Mouse (Mus musculus): ENCODE results near the gene Ecpas. TPM values are rescaled to one million over a fixed set of nuclear protein-coding genes. Genes with fewer than 3 reads are reported as not detected.

Ecpas gene
- polyA plus RNA-seq, 2 experiments = 25.7 to 41.9 TPM

GRCm38 (mm10) chr4:58925664-58926063 is 13.1 kb upstream of the Ecpas start:
- 24% methylated on average over 5 of the region's 5 CpGs for WGBS

GRCm38 (mm10) chr4:58923933-58924332 is 11.4 kb upstream of the Ecpas start:
- Histone ChIP-seq H3K36me3 (ENCODE audit: control insufficient read depth, insufficient read depth, low read length) (no peaks in the 10 kb centered on the region), H3K4me2 (replicated peaks; ENCODE audit: low read depth, low read length, severe bottlenecking) (no peak overlapping the region), H3K4me3 (replicated peaks; ENCODE audit: low read length) (no peak overlapping the region), H3K4me1 (ENCODE audit: control insufficient read depth, insufficient read depth, low read length) (no peaks in the 10 kb centered on the region), H3K9me3 (ENCODE audit: control insufficient read depth, low read length) (no peaks in the 10 kb centered on the region), H3K9ac (ENCODE audit: low read depth, low read length, severe bottlenecking) (no peak overlapping the region), H3K27ac (replicated peaks; ENCODE audit: low read depth, low read length) (no peak overlapping the region), H3K27me3 (ENCODE audit: control insufficient read depth, insufficient read depth, low read length) (no peaks in the 10 kb centered on the region)
- TF ChIP-seq POLR2A (IDR thresholded peaks at IDR 0.05; ENCODE audit: borderline replicate concordance, extremely low read depth, insufficient read depth, insufficient read length) = no peak
- DNase-seq (ENCODE audit: low spot score) (no peak), ATAC-seq (ENCODE audit: low FRiP score, low read depth) (no peak)
- 76% methylated on average over 2 of the region's 2 CpGs for WGBS

More at GRCm38 (mm10) chr4:58925664-58926063, 13.1 kb upstream of the Ecpas start:
- H3K4me2 ChIP-seq (replicated peaks; ENCODE audit: low read depth, low read length, severe bottlenecking) = no peak overlapping the region
- H3K27me3 ChIP-seq (ENCODE audit: control insufficient read depth, insufficient read depth, low read length) = no peaks in the 10 kb centered on the region
- TF ChIP-seq POLR2A (IDR thresholded peaks at IDR 0.05; ENCODE audit: borderline replicate concordance, extremely low read depth, insufficient read depth, insufficient read length) = no peak
- H3K36me3 ChIP-seq (ENCODE audit: control insufficient read depth, insufficient read depth, low read length) = no peaks in the 10 kb centered on the region
- no peak overlapping the region for H3K4me3 ChIP-seq (replicated peaks; ENCODE audit: low read length)
- no peak overlapping the region for H3K9ac ChIP-seq (ENCODE audit: low read depth, low read length, severe bottlenecking)
- DNase-seq (ENCODE audit: low spot score) = no peak
- H3K4me1 ChIP-seq (ENCODE audit: control insufficient read depth, insufficient read depth, low read length) = no peaks in the 10 kb centered on the region
- H3K27ac ChIP-seq (replicated peaks; ENCODE audit: low read depth, low read length) = no peak overlapping the region
- no peak for ATAC-seq (ENCODE audit: low FRiP score, low read depth)
- no peaks in the 10 kb centered on the region for H3K9me3 ChIP-seq (ENCODE audit: control insufficient read depth, low read length)

- no peak for ATAC-seq (ENCODE audit: low FRiP score, low read depth)
- no peak for TF ChIP-seq POLR2A (IDR thresholded peaks at IDR 0.05; ENCODE audit: borderline replicate concordance, extremely low read depth, insufficient read depth, insufficient read length)
- Histone ChIP-seq H3K4me1 (ENCODE audit: control insufficient read depth, insufficient read depth, low read length) (peaks cover 5% of the 10 kb centered on the region), H3K27ac (replicated peaks; ENCODE audit: low read depth, low read length) (no peak overlapping the region), H3K4me2 (replicated peaks; ENCODE audit: low read depth, low read length, severe bottlenecking) (no peak overlapping the region), H3K9ac (ENCODE audit: low read depth, low read length, severe bottlenecking) (no peak overlapping the region), H3K9me3 (ENCODE audit: control insufficient read depth, low read length) (no peaks in the 10 kb centered on the region), H3K27me3 (ENCODE audit: control insufficient read depth, insufficient read depth, low read length) (no peaks in the 10 kb centered on the region), H3K4me3 (replicated peaks; ENCODE audit: low read length) (no peak overlapping the region), H3K36me3 (ENCODE audit: control insufficient read depth, insufficient read depth, low read length) (no peaks in the 10 kb centered on the region)
- WGBS = 76% methylated on average over 8 of the region's 8 CpGs
- DNase-seq (ENCODE audit: low spot score) = no peak
Measured at GRCm38 (mm10) chr4:58915081-58915826, 2.7 kb upstream of the Ecpas start.

GRCm38 (mm10) chr4:58913336-58914026 is 932 bp upstream of the Ecpas start:
- Histone ChIP-seq H3K4me1 (ENCODE audit: control insufficient read depth, insufficient read depth, low read length) (peaks cover 7% of the 10 kb centered on the region), H3K27ac (replicated peaks; ENCODE audit: low read depth, low read length) (no peak overlapping the region), H3K9ac (ENCODE audit: low read depth, low read length, severe bottlenecking) (no peak overlapping the region), H3K27me3 (ENCODE audit: control insufficient read depth, insufficient read depth, low read length) (no peaks in the 10 kb centered on the region), H3K9me3 (ENCODE audit: control insufficient read depth, low read length) (no peaks in the 10 kb centered on the region), H3K4me2 (replicated peaks; ENCODE audit: low read depth, low read length, severe bottlenecking) (peak overlapping the region; percentile 71), H3K4me3 (replicated peaks; ENCODE audit: low read length) (peak overlapping the region; percentile 88), H3K36me3 (ENCODE audit: control insufficient read depth, insufficient read depth, low read length) (no peaks in the 10 kb centered on the region)
- 16% methylated on average over 3 of the region's 3 CpGs for WGBS
- TF ChIP-seq POLR2A (IDR thresholded peaks at IDR 0.05; ENCODE audit: borderline replicate concordance, extremely low read depth, insufficient read depth, insufficient read length) = no peak
- ATAC-seq (ENCODE audit: low FRiP score, low read depth) (no peak), DNase-seq (ENCODE audit: low spot score) (no peak)

- Histone ChIP-seq H3K9ac (ENCODE audit: low read depth, low read length, severe bottlenecking) (peak overlapping the region; percentile 98), H3K4me2 (replicated peaks; ENCODE audit: low read depth, low read length, severe bottlenecking) (peak overlapping the region; percentile 71), H3K36me3 (ENCODE audit: control insufficient read depth, insufficient read depth, low read length) (no peaks in the 10 kb centered on the region), H3K9me3 (ENCODE audit: control insufficient read depth, low read length) (no peaks in the 10 kb centered on the region), H3K4me1 (ENCODE audit: control insufficient read depth, insufficient read depth, low read length) (peaks cover 7% of the 10 kb centered on the region), H3K27ac (replicated peaks; ENCODE audit: low read depth, low read length) (peak overlapping the region; percentile 98), H3K27me3 (ENCODE audit: control insufficient read depth, insufficient read depth, low read length) (no peaks in the 10 kb centered on the region), H3K4me3 (replicated peaks; ENCODE audit: low read length) (peak overlapping the region; percentile 88)
- DNase-seq (ENCODE audit: low spot score) = peak; percentile 54
- ATAC-seq (ENCODE audit: low FRiP score, low read depth) = peak; percentile 74
- WGBS = 0% methylated on average over 26 of the region's 126 CpGs
- TF ChIP-seq POLR2A (IDR thresholded peaks at IDR 0.05; ENCODE audit: borderline replicate concordance, extremely low read depth, insufficient read depth, insufficient read length) = 0 out of 2 replicates have a peak, but pooled peaks have one; percentile 18
Measured at GRCm38 (mm10) chr4:58911831-58912628, 519 bp downstream of the Ecpas start.

Measured in limb, embryonic 14.5 days (tissue).